Mouse (Mus musculus): ENCODE data around the gene Tnfrsf18.

Tnfrsf18 gene

GRCm38 (mm10) chr4:156026013-156026412, at the start of gene Tnfrsf18:
TSS of gene Tnfrsf18 (plus strand) at chr4:156026164.
- peak; percentile 46 for DNase-seq (ENCODE audit: low spot score)

GRCm38 (mm10) chr4:155981436-155982082, 44.4 kb upstream of the Tnfrsf18 start:
- DNase-seq (ENCODE audit: low spot score): no peak

GRCm38 (mm10) chr4:155983788-155984187, 42.2 kb upstream of the Tnfrsf18 start:
- no peak for DNase-seq (ENCODE audit: low spot score)

- peak; percentile 24 for DNase-seq (ENCODE audit: low spot score)
Measured at GRCm38 (mm10) chr4:155991211-155991907, 34.6 kb upstream of the Tnfrsf18 start.

- no peak for DNase-seq (ENCODE audit: low spot score)
Measured at GRCm38 (mm10) chr4:155991908-155992230, 34.1 kb upstream of the Tnfrsf18 start.

- peak; percentile 78 for DNase-seq (ENCODE audit: low spot score)
Measured at GRCm38 (mm10) chr4:155992241-155992905, 33.6 kb upstream of the Tnfrsf18 start, which contains the start of the genes B3galt6 and Sdf4. TSS of gene B3galt6 (minus strand) at chr4:155992649. TSS of gene Sdf4 (plus strand) at chr4:155992872.

GRCm38 (mm10) chr4:155992906-155993547, 32.9 kb upstream of the Tnfrsf18 start:
- DNase-seq (ENCODE audit: low spot score): peak; percentile 97

GRCm38 (mm10) chr4:155993606-155994005, 32.4 kb upstream of the Tnfrsf18 start:
- DNase-seq (ENCODE audit: low spot score): no peak

GRCm38 (mm10) chr4:156004109-156004508, 21.9 kb upstream of the Tnfrsf18 start:
- no peak for DNase-seq (ENCODE audit: low spot score)

GRCm38 (mm10) chr4:156008369-156008768, 17.6 kb upstream of the Tnfrsf18 start:
- no peak for DNase-seq (ENCODE audit: low spot score)

GRCm38 (mm10) chr4:156013637-156014036, 12.3 kb upstream of the Tnfrsf18 start, which contains the start of gene Tnfrsf4:
TSS of gene Tnfrsf4 (plus strand) at chr4:156013843.
- no peak for DNase-seq (ENCODE audit: low spot score)

- DNase-seq (ENCODE audit: low spot score): no peak
Measured at GRCm38 (mm10) chr4:156014436-156014835, 11.5 kb upstream of the Tnfrsf18 start.

GRCm38 (mm10) chr4:156019771-156020170, 6.2 kb upstream of the Tnfrsf18 start:
- no peak for DNase-seq (ENCODE audit: low spot score)

GRCm38 (mm10) chr4:156021381-156021780, 4.6 kb upstream of the Tnfrsf18 start:
- DNase-seq (ENCODE audit: low spot score): no peak

- no peak for DNase-seq (ENCODE audit: low spot score)
Measured at GRCm38 (mm10) chr4:156021942-156022419, 4.0 kb upstream of the Tnfrsf18 start.

- no peak for DNase-seq (ENCODE audit: low spot score)
Measured at GRCm38 (mm10) chr4:156023520-156023919, 2.4 kb upstream of the Tnfrsf18 start.

GRCm38 (mm10) chr4:156024184-156024583, 1.8 kb upstream of the Tnfrsf18 start:
- no peak for DNase-seq (ENCODE audit: low spot score)

GRCm38 (mm10) chr4:156028580-156028979, 2.6 kb downstream of the Tnfrsf18 start:
- no peak for DNase-seq (ENCODE audit: low spot score)

GRCm38 (mm10) chr4:156030651-156031118, 4.7 kb downstream of the Tnfrsf18 start:
- DNase-seq (ENCODE audit: low spot score): no peak

- DNase-seq (ENCODE audit: low spot score): no peak
Measured at GRCm38 (mm10) chr4:156031255-156031592, 5.3 kb downstream of the Tnfrsf18 start.

GRCm38 (mm10) chr4:156031593-156032391, 5.8 kb downstream of the Tnfrsf18 start:
- peak; percentile 65 for DNase-seq (ENCODE audit: low spot score)
